41 mouse cellular contexts compared by ENCODE assay signal in genomic region chr8:72244610-72245009, GRCm38 (mm10). TPM values are rescaled to one million over a fixed set of nuclear protein-coding genes. Genes with fewer than 3 reads are reported as not detected.
DNase-seq lines count a peak whose midpoint lies in the region; ATAC-seq lines count a peak whose summit lies in the region.
"Had no signal": no experiment of that assay in that cellular context is flagged by ENCODE, and none has a peak within 500 bp of the region (broad histone marks: within the 10 kb centered on the region; RNA-seq: fewer than 3 reads in every experiment).

No protein-coding gene starts in this region.

- peaks cover 38% of the 10 kb centered on the region for H3K36me3 ChIP-seq in heart, embryonic 10.5 days
- H3K36me3 ChIP-seq in liver, embryonic 12.5 days: peaks cover 66% of the 10 kb centered on the region

- peak; percentile 95 for DNase-seq in heart, adult 11 months
- DNase-seq in heart, embryonic 10.5 days (ENCODE audit: low spot score): no peak
- DNase-seq in liver (peak; percentile 15), 416B (ENCODE audit: low read depth) (peak; percentile 46)
- no peak for DNase-seq in adrenal gland, postnatal 4 days (ENCODE audit: low spot score in 2 of 2)
- DNase-seq in kidney, adult 11 months: no peak
- DNase-seq: adrenal gland, postnatal 10 days; cerebellum, adult 2 months; cerebellum, postnatal 14 days; heart, postnatal 4 days; kidney, adult 9 months; kidney, postnatal 10 days; right cerebral cortex, adult 18-20 months; thymus, postnatal 14 days had no signal

- H3K4me2 ChIP-seq in liver, embryonic 12.5 days: no peak overlapping the region
- H3K4me2 ChIP-seq: heart, embryonic 15.5 days; hindbrain, embryonic 13.5 days; midbrain, embryonic 12.5 days; neural tube, embryonic 12.5 days; stomach, embryonic 15.5 days had no signal

- no peaks in the 10 kb centered on the region for H3K9me3 ChIP-seq in heart, embryonic 10.5 days
- H3K9me3 ChIP-seq in liver, embryonic 12.5 days (replicated peaks): no peaks in the 10 kb centered on the region
- H3K9me3 ChIP-seq: G1E; heart, embryonic 15.5 days; hindbrain, embryonic 13.5 days; midbrain, embryonic 12.5 days; neural tube, embryonic 12.5 days; stomach, embryonic 15.5 days had no signal

- peaks cover 17% of the 10 kb centered on the region for H3K4me1 ChIP-seq in heart, embryonic 10.5 days
- peaks cover 44% of the 10 kb centered on the region for H3K4me1 ChIP-seq in liver, embryonic 12.5 days

- no peak overlapping the region for H3K27ac ChIP-seq in heart, embryonic 10.5 days
- no peak overlapping the region for H3K27ac ChIP-seq in liver, embryonic 12.5 days
- H3K27ac ChIP-seq: heart, embryonic 15.5 days; hindbrain, embryonic 13.5 days; neural tube, embryonic 12.5 days; stomach, embryonic 15.5 days had no signal

- no peaks in the 10 kb centered on the region for H3K27me3 ChIP-seq in heart, embryonic 10.5 days (ENCODE audit: insufficient read depth, poor library complexity, severe bottlenecking)
- H3K27me3 ChIP-seq in liver, embryonic 12.5 days (replicated peaks): no peaks in the 10 kb centered on the region
- H3K27me3 ChIP-seq: heart, embryonic 15.5 days; hindbrain, embryonic 13.5 days; midbrain, embryonic 12.5 days; neural tube, embryonic 12.5 days; Patski; stomach, embryonic 15.5 days had no signal

- no peak overlapping the region for H3K4me3 ChIP-seq in heart, embryonic 10.5 days
- no peak overlapping the region for H3K4me3 ChIP-seq in liver, embryonic 12.5 days
- H3K4me3 ChIP-seq: erythroblast, embryonic 14.5 days; heart, embryonic 15.5 days; hindbrain, embryonic 13.5 days; midbrain, embryonic 12.5 days; myocyte; neural tube, embryonic 12.5 days; stomach, embryonic 15.5 days had no signal

- ATAC-seq in liver, embryonic 12.5 days: no peak
- 0 out of 2 replicates have a peak, but pooled peaks have one; percentile 6 for ATAC-seq in megakaryocyte, adult 5-6 weeks (ENCODE audit: poor library complexity, severe bottlenecking)
- ATAC-seq: forebrain, embryonic 16.5 days; intestine, embryonic 16.5 days; lung, postnatal 0 days; Patski had no signal

- WGBS in heart, embryonic 10.5 days: 53% methylated on average over 2 of the region's 2 CpGs
- WGBS in liver, embryonic 12.5 days (ENCODE audit: insufficient replicate concordance): 20% methylated on average over 2 of the region's 2 CpGs

- H3K9ac ChIP-seq in liver, embryonic 12.5 days: no peak overlapping the region
- H3K9ac ChIP-seq: heart, embryonic 15.5 days; hindbrain, embryonic 13.5 days; midbrain, embryonic 12.5 days; neural tube, embryonic 12.5 days; stomach, embryonic 15.5 days had no signal

RNA-seq across cellular contexts. Expression of gene Ap1m1, which starts 4.8 kb away (rescaled TPM):
- polyA plus RNA-seq in heart, embryonic 10.5 days (2016; fragmentation: Nextera tagmentation; extraction: Ambion mirVana): 129 and 131 TPM in 2 replicates
- 80.9 and 85.0 TPM in 2 replicates for polyA plus RNA-seq in liver, embryonic 12.5 days (2016; fragmentation: Nextera tagmentation; extraction: Ambion mirVana)
- 91.5 and 106 TPM in 2 replicates for total RNA-seq in megakaryocyte, adult 5-6 weeks (2015)
- 53.1 and 76.1 TPM in 2 replicates for total RNA-seq in megakaryocyte, adult 5-6 weeks (2017)
- total RNA-seq in adrenal gland, postnatal 4 days (2021): 10 to 100 TPM; 75.7 to 81.1 TPM

RNA-seq across cellular contexts. Expression of gene Fam32a, which starts 25.1 kb away (rescaled TPM):
- polyA plus RNA-seq in heart, embryonic 10.5 days (2016; fragmentation: Nextera tagmentation; extraction: Ambion mirVana): 43.4 and 55.4 TPM in 2 replicates
- polyA plus RNA-seq in liver, embryonic 12.5 days (2016; fragmentation: Nextera tagmentation; extraction: Ambion mirVana): 42.7 and 43.0 TPM in 2 replicates
- total RNA-seq in megakaryocyte, adult 5-6 weeks (2015): 68.0 and 69.3 TPM in 2 replicates
- total RNA-seq in megakaryocyte, adult 5-6 weeks (2017): 57.1 and 62.0 TPM in 2 replicates
- 10 to 100 TPM; 67.3 to 72.7 TPM for total RNA-seq in adrenal gland, postnatal 4 days (2021)

RNA-seq across cellular contexts. Expression of gene Gm11034, which starts 31.2 kb away (rescaled TPM):
- not detected in 2 replicates for polyA plus RNA-seq in heart, embryonic 10.5 days (2016; fragmentation: Nextera tagmentation; extraction: Ambion mirVana)
- polyA plus RNA-seq in liver, embryonic 12.5 days (2016; fragmentation: Nextera tagmentation; extraction: Ambion mirVana): not detected in 2 replicates
- not detected in 2 replicates for total RNA-seq in megakaryocyte, adult 5-6 weeks (2015)
- not detected in 2 replicates for total RNA-seq in megakaryocyte, adult 5-6 weeks (2017)
- not detected for total RNA-seq in adrenal gland, postnatal 4 days (2021)
- total RNA-seq: adrenal gland, postnatal 10 days; G1E; gastrocnemius, adult 8-10 months; heart, postnatal 4 days; layer of hippocampus, postnatal 10 days; left cerebral cortex, adult 18-20 months; left cerebral cortex, postnatal 14 days; liver, adult 2 months; midbrain, postnatal 0 days had no signal
- polyA plus RNA-seq: brain, embryonic 14.5 days; cerebellum, adult 2 months; cortical plate, adult 2 months; embryonic facial prominence, embryonic 14.5 days; erythroblast, embryonic 14.5 days; forebrain, embryonic 11.5 days; forebrain, embryonic 16.5 days; G1E; gonadal fat pad, adult 2 months; heart, embryonic 15.5 days; hindbrain, embryonic 13.5 days; intestine, embryonic 16.5 days; large intestine, adult 2 months; limb, embryonic 11.5 days; liver, adult 2 months; lung, postnatal 0 days; midbrain, embryonic 12.5 days; midbrain, postnatal 0 days; myocyte; neural tube, embryonic 12.5 days; Patski; stomach, embryonic 15.5 days had no signal

RNA-seq across cellular contexts. Expression of gene Cib3, which starts 32.0 kb away (rescaled TPM):
- polyA plus RNA-seq in heart, embryonic 10.5 days (2016; fragmentation: Nextera tagmentation; extraction: Ambion mirVana): not detected in 2 replicates
- polyA plus RNA-seq in liver, embryonic 12.5 days (2016; fragmentation: Nextera tagmentation; extraction: Ambion mirVana): not detected in 2 replicates
- 0.21 TPM in 1 of 2 replicates, not detected in the other for total RNA-seq in megakaryocyte, adult 5-6 weeks (2015)
- total RNA-seq in megakaryocyte, adult 5-6 weeks (2017): 0.16 and 0.55 TPM in 2 replicates
- not detected for total RNA-seq in adrenal gland, postnatal 4 days (2021)
- total RNA-seq: adrenal gland, postnatal 10 days; G1E; gastrocnemius, adult 8-10 months; heart, postnatal 4 days; layer of hippocampus, postnatal 10 days; left cerebral cortex, adult 18-20 months; left cerebral cortex, postnatal 14 days; midbrain, postnatal 0 days had no signal
- polyA plus RNA-seq: brain, embryonic 14.5 days; cerebellum, adult 2 months; cortical plate, adult 2 months; embryonic facial prominence, embryonic 14.5 days; erythroblast, embryonic 14.5 days; forebrain, embryonic 11.5 days; forebrain, embryonic 16.5 days; G1E; heart, embryonic 15.5 days; hindbrain, embryonic 13.5 days; intestine, embryonic 16.5 days; large intestine, adult 2 months; limb, embryonic 11.5 days; midbrain, embryonic 12.5 days; midbrain, postnatal 0 days; myocyte; neural tube, embryonic 12.5 days; Patski; stomach, embryonic 15.5 days had no signal

RNA-seq across cellular contexts. Expression of gene Hsh2d, which starts 55.2 kb away (rescaled TPM):
- polyA plus RNA-seq in heart, embryonic 10.5 days (2016; fragmentation: Nextera tagmentation; extraction: Ambion mirVana): 0.13 TPM in 1 of 2 replicates, not detected in the other
- polyA plus RNA-seq in liver, embryonic 12.5 days (2016; fragmentation: Nextera tagmentation; extraction: Ambion mirVana): 0.28 and 0.32 TPM in 2 replicates
- 8.3 and 12.3 TPM in 2 replicates for total RNA-seq in megakaryocyte, adult 5-6 weeks (2015)
- 6.7 and 6.9 TPM in 2 replicates for total RNA-seq in megakaryocyte, adult 5-6 weeks (2017)
- not detected for total RNA-seq in adrenal gland, postnatal 4 days (2021)
- total RNA-seq: gastrocnemius, adult 8-10 months; left cerebral cortex, adult 18-20 months; left cerebral cortex, postnatal 14 days had no signal
- polyA plus RNA-seq: forebrain, embryonic 11.5 days; forebrain, embryonic 16.5 days; hindbrain, embryonic 13.5 days; limb, embryonic 11.5 days; midbrain, embryonic 12.5 days; midbrain, postnatal 0 days; myocyte; neural tube, embryonic 12.5 days had no signal

Comparison
In these comparisons a context has a peak if more than half of its experiments do, and no peak if none do; other contexts are left out.
1. DNase-seq: peak in heart, adult 11 months (single experiment), liver (single experiment) and 416B (single experiment); none in heart, embryonic 10.5 days (single experiment), adrenal gland, postnatal 4 days (0 of 2) and kidney, adult 11 months (single experiment).